Mouse (Mus musculus) intestine, embryonic 14.5 days (tissue): ENCODE measurements around the gene Alg5. TPM values are rescaled to one million over a fixed set of nuclear protein-coding genes. Genes with fewer than 3 reads are reported as not detected.

Experiments
- ATAC-seq: fragments of 200-750 bp; cut with Nextera tagmentation; replicated peaks from 2 replicates; pipeline ENCODE4 v1.8.0; 2017; ENCODE audit warnings: low read depth, moderate number of reproducible peaks, moderate TSS enrichment, moderate library complexity; ENCODE audit not compliant: low FRiP score, low TSS enrichment
- DNase-seq: peaks from one replicate; pipeline ENCODE4 v3.0.0-alpha.2; 2018; ENCODE audit warnings: low spot score
- H3K27ac ChIP-seq: fragments of 300-500 bp; sonication (generic); 2 replicates; pipeline ENCODE4 v1.5.1; 2014; ENCODE audit warnings: low read depth, mild to moderate bottlenecking, control low read depth
- H3K27me3 ChIP-seq: fragments of 300-500 bp; sonication (generic); replicated peaks from 2 replicates; pipeline ENCODE4 v1.6.1; 2014; ENCODE audit warnings: low read length, control low read depth; ENCODE audit not compliant: control insufficient read depth, insufficient read depth
- H3K36me3 ChIP-seq: fragments of 300-500 bp; sonication (generic); 2 replicates; pipeline ENCODE4 v1.6.1; 2014; ENCODE audit warnings: low read length, control low read depth; ENCODE audit not compliant: control insufficient read depth, insufficient read depth
- H3K4me1 ChIP-seq: fragments of 300-500 bp; sonication (generic); replicated peaks from 2 replicates; pipeline ENCODE4 v1.6.1; 2014; ENCODE audit warnings: low read length, control low read depth, mixed read lengths; ENCODE audit not compliant: control insufficient read depth, insufficient read depth
- H3K4me2 ChIP-seq: fragments of 300-500 bp; sonication (generic); 2 replicates; pipeline ENCODE4 v1.6.1; 2014; ENCODE audit warnings: low read length
- H3K4me3 ChIP-seq: fragments of 300-500 bp; sonication (generic); 2 replicates; pipeline ENCODE4 v1.5.1; 2014; ENCODE audit warnings: low read depth, low read length, control low read depth, mixed read lengths
- H3K9ac ChIP-seq: fragments of 300-500 bp; sonication (generic); 2 replicates; pipeline ENCODE4 v1.6.1; 2014; ENCODE audit warnings: mild to moderate bottlenecking, low read length
- H3K9me3 ChIP-seq: fragments of 300-500 bp; sonication (generic); 2 replicates; pipeline ENCODE4 v1.6.1; 2016; ENCODE audit warnings: low read length, control low read depth; ENCODE audit not compliant: control insufficient read depth
- WGBS: fragments of 180-500 bp; shearing (Covaris S2); extraction: QIAGEN DNeasy Blood & Tissue Kit; methylation state at CpG from one replicate; pipeline ENCODE4 v1.1.7; 2014; 5-methylcytosine and 5-hydroxymethylcytosine counted together
- polyA plus RNA-seq: library from polyadenylated mRNA; unstranded; fragments of >200 nt; fragmentation: Nextera tagmentation; extraction: Ambion mirVana; gene quantifications from 2 replicates; pipeline ENCODE4 v1.2.1, GENCODE M21; 2014

The Alg5 gene
- polyA plus RNA-seq, 1 experiment from 2014 or later: 58.3 TPM

DNA sequence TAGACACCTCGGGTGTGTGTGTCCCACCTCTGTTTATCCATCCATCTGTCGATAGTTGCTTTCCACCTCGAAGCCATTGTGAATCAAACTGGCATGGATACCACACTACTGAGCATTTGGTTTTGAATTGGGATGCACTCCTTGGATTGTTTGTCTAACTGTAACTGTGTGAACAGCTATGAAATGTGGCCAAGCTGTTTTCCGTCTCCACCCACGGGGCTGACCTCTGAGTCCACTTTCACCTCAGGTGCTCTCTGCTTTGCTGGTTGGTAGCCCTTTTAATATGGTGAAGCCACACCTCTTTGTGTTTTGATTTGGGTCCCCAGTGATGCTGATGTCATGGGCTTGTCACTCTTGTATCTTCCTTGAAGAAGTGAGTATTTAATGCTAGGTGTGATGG is 31.5 kb downstream of the Alg5 start:
- no peak overlapping the region for H3K9ac ChIP-seq
- no peaks in the 10 kb centered on the region for H3K36me3 ChIP-seq
- DNase-seq (no peak), ATAC-seq (no peak)
- no peaks in the 10 kb centered on the region; the same call in 1 of the 2 replicates for H3K4me1 ChIP-seq
- H3K27me3 ChIP-seq: no peaks in the 10 kb centered on the region
- WGBS: 67% methylated on average over 5 of the region's 5 CpGs
- H3K4me3 ChIP-seq: no peak overlapping the region
- H3K9me3 ChIP-seq: no peaks in the 10 kb centered on the region
- peak overlapping the region; percentile 77; the same call in 1 of the 2 replicates for H3K27ac ChIP-seq
- H3K4me2 ChIP-seq: peak overlapping the region; percentile 29; the same call in 1 of the 2 replicates

DNA sequence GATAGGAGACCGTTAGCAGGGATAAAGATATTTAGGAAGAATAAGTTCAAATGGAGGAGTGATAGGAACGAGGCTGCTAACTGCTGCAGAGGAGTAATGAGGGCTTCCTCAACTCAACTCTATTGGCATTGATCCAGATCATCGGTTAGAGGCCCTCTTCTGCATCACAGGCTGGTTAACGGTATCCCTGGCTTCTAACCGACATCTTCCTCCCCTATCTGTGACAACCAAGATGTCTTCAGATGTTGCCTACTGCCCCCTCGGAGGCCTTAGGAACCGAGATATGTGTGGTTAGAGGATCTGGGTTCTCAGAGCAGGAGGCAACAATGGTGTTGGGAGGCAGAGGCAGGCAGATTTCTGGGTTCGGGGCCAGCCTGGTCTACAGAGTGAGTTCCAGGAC is 33.3 kb downstream of the Alg5 start:
- 82% methylated on average over 8 of the region's 8 CpGs for WGBS
- no peaks in the 10 kb centered on the region for H3K27me3 ChIP-seq
- no peaks in the 10 kb centered on the region for H3K36me3 ChIP-seq
- DNase-seq (no peak), ATAC-seq (no peak)
- H3K4me1 ChIP-seq: no peaks in the 10 kb centered on the region; the same call in 1 of the 2 replicates
- no peak overlapping the region for H3K4me2 ChIP-seq
- no peak overlapping the region for H3K4me3 ChIP-seq
- H3K27ac ChIP-seq: no peak overlapping the region
- H3K9me3 ChIP-seq: no peaks in the 10 kb centered on the region; the same call in 1 of the 2 replicates
- no peak overlapping the region for H3K9ac ChIP-seq

DNA sequence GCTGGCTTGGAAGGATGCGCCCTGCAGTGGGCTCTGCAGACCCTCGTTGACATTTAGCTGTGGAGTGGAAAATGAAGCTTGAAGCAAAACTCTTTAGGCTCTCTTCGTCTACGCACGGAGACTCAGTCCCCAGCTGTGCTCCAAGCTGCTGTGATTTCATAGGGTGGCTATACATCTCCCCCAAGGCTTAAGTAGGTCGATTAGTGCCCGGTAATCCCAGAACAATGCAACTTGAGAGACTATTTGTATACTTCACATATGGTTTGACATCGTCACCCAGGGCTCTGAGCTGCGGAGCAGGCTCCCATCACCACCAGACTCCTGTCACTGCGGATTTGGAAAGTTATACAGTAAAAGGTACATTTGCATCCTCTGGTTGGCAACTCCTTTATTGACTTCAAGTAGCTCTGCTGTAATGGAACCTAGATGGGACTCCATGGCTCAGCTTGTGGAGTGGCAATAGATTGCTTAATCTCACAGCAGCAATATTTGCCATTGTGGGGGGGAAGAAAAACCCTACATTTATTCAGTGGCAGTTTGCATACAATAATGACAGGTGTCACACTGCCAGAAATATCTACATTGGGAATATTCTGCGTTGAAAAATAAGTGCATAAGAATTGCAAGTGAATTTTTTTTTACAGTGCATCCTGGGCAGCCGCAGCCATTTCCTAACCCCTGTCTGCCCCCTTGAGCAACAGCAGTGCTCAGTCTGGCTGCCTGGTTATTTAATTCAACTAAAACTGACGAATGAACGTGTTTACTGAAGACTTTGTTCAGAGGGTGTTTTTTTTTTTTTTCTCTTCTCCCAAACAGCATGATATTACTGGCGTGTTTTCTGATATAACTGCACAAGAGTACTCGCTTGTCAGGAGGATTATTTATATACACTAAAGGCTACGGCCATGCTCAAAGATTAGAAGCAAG is 34.3 kb downstream of the Alg5 start:
- Histone ChIP-seq H3K4me3 (no peak overlapping the region), H3K36me3 (no peaks in the 10 kb centered on the region), H3K9ac (no peak overlapping the region), H3K9me3 (no peaks in the 10 kb centered on the region; the same call in 1 of the 2 replicates), H3K27me3 (no peaks in the 10 kb centered on the region), H3K4me1 (no peaks in the 10 kb centered on the region; the same call in 1 of the 2 replicates), H3K27ac (no peak overlapping the region), H3K4me2 (no peak overlapping the region)
- ATAC-seq (no peak), DNase-seq (no peak)
- WGBS: 64% methylated on average over 17 of the region's 17 CpGs

- H3K27me3 ChIP-seq: no peaks in the 10 kb centered on the region
- H3K9me3 ChIP-seq: no peaks in the 10 kb centered on the region; the same call in 1 of the 2 replicates
- ATAC-seq (no peak), DNase-seq (no peak)
- H3K4me2 ChIP-seq: no peak overlapping the region
- WGBS: 82% methylated on average over 6 of the region's 6 CpGs
- H3K9ac ChIP-seq: no peak overlapping the region
- H3K4me1 ChIP-seq: no peaks in the 10 kb centered on the region; the same call in none of the 2 replicates
- no peak overlapping the region for H3K4me3 ChIP-seq
- H3K27ac ChIP-seq: no peak overlapping the region
- H3K36me3 ChIP-seq: no peaks in the 10 kb centered on the region
Observed at GRCm38 (mm10) chr3:54773613-54774012, 38.3 kb downstream of the Alg5 start.

GRCm38 (mm10) chr3:54775989-54776631 is 40.8 kb downstream of the Alg5 start:
- Histone ChIP-seq H3K9me3 (no peaks in the 10 kb centered on the region; the same call in 1 of the 2 replicates), H3K36me3 (no peaks in the 10 kb centered on the region), H3K4me1 (no peaks in the 10 kb centered on the region; the same call in none of the 2 replicates), H3K4me2 (no peak overlapping the region), H3K9ac (no peak overlapping the region), H3K27me3 (no peaks in the 10 kb centered on the region), H3K27ac (no peak overlapping the region), H3K4me3 (no peak overlapping the region)
- WGBS: 69% methylated on average over 7 of the region's 7 CpGs
- DNase-seq: no peak
- no peak for ATAC-seq

GRCm38 (mm10) chr3:54790601-54791000 is 55.3 kb downstream of the Alg5 start:
- peaks cover 11% of the 10 kb centered on the region for H3K36me3 ChIP-seq
- DNase-seq: no peak
- H3K4me3 ChIP-seq: no peak overlapping the region
- no peak overlapping the region for H3K27ac ChIP-seq
- WGBS: 63% methylated on average over 2 of the region's 2 CpGs
- no peak overlapping the region for H3K9ac ChIP-seq
- no peaks in the 10 kb centered on the region for H3K27me3 ChIP-seq
- H3K4me1 ChIP-seq: no peaks in the 10 kb centered on the region
- H3K9me3 ChIP-seq: peaks cover 7% of the 10 kb centered on the region; the same call in 1 of the 2 replicates
- no peak for ATAC-seq
- H3K4me2 ChIP-seq: no peak overlapping the region

DNA sequence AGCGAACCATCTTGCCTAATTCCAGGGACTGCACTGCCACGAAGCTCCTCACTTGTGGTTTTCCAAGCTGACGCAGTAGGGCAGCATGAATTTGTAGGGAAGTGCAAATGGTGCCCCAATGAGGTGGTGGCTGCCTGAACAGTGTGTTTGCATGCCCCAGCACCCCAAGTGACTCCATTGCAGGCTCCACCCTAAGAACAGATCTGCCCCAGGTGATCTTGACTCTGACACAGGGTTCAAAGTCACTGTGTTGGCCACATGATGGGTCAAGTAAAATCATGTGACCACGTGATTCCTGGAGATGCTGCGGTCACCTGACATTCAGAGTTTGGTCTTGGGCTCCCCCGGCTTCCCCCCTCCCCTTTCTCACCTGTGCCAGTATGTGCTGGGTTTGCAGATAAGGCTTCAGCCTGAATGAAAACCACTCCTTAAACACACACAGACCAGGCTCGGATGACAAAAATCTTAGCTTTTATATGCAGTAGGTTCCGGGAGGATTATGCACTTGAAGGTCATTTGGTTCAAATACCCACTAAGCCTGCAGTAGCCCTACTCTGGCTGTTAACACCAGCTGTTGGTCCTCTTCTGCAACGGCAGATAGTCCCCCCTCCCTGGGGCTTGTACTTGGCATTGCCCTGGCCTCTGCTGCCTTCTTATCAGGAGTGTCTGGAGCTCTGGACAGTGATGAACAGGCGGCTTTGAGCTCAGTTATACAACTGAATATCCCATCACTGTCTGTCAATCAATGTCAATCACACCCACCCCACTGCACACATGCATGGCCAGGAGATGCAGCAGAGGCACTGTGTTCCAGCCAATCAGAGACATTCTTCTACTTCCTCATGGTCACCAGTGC is 56.7 kb downstream of the Alg5 start:
- H3K4me1 ChIP-seq: no peaks in the 10 kb centered on the region
- 64% methylated on average over 10 of the region's 10 CpGs for WGBS
- H3K4me2 ChIP-seq: no peak overlapping the region
- no peaks in the 10 kb centered on the region for H3K27me3 ChIP-seq
- no peak overlapping the region for H3K4me3 ChIP-seq
- DNase-seq (no peak), ATAC-seq (peak; percentile 56)
- H3K36me3 ChIP-seq: no peaks in the 10 kb centered on the region; the same call in 1 of the 2 replicates
- H3K9me3 ChIP-seq: peaks cover 7% of the 10 kb centered on the region; the same call in 1 of the 2 replicates
- H3K27ac ChIP-seq: no peak overlapping the region
- H3K9ac ChIP-seq: no peak overlapping the region

DNA sequence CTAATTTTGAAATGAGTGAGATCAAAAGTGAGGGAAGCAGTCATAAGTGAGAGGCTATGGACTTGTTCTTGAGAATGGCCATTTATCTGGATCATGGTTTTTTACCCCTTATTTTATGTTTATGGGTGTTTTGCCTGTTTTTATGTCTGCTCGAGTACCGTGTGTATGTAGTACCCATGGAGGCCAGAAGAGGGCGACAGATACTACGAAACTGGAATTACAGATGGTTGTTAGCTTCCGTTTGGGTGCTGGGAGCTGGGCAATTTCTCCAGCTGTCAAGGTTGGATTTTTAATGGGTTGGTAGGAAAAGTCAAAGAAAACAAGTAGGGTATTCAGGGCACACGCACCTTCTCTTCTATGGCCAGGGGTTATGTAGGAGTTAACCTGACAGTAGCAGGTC is 58.4 kb downstream of the Alg5 start:
- Histone ChIP-seq H3K27ac (no peak overlapping the region), H3K36me3 (0 out of 2 replicates have a peak, but pooled peaks cover 3% of the 10 kb centered on the region), H3K4me1 (no peaks in the 10 kb centered on the region), H3K9me3 (peaks cover 7% of the 10 kb centered on the region; the same call in 1 of the 2 replicates), H3K4me2 (no peak overlapping the region), H3K9ac (no peak overlapping the region), H3K4me3 (no peak overlapping the region), H3K27me3 (no peaks in the 10 kb centered on the region)
- ATAC-seq (no peak), DNase-seq (no peak)
- 85% methylated on average over 6 of the region's 6 CpGs for WGBS
